Mouse (Mus musculus): ENCODE data around the gene Traf1. TPM values are rescaled to one million over a fixed set of nuclear protein-coding genes. Genes with fewer than 3 reads are reported as not detected.

The Traf1 gene
- polyA plus RNA-seq, 1 experiment: 1.1 TPM

GRCm38 (mm10) chr2:34915103-34915502, 46.5 kb downstream of the Traf1 start:
- Histone ChIP-seq H3ac (ENCODE audit: control insufficient read depth, insufficient read length) (no peak overlapping the region), H3K36me3 (ENCODE audit: control insufficient read depth, insufficient read depth) (no peaks in the 10 kb centered on the region), H3K27me3 (ENCODE audit: control insufficient read depth, insufficient read depth, insufficient read length) (no peaks in the 10 kb centered on the region), H3K4me2 (ENCODE audit: low read depth) (no peak overlapping the region), H3K79me2 (ENCODE audit: control insufficient read depth, insufficient read depth) (no peaks in the 10 kb centered on the region), H3K4me3 (no peak overlapping the region)
- TF ChIP-seq MAX (IDR thresholded peaks at IDR 0.05; ENCODE audit: low read depth) (no peak), E2F4 (IDR thresholded peaks at IDR 0.05; ENCODE audit: insufficient read depth) (no peak), SRF (IDR thresholded peaks at IDR 0.05; ENCODE audit: control insufficient read depth, insufficient read length, low read depth) (no peak), MYOG (IDR thresholded peaks at IDR 0.05; ENCODE audit: control insufficient read depth in 1 of 3, insufficient read depth in 1 of 3, insufficient read length in 2 of 3, low read depth in 2 of 3) (no peak), REST (IDR thresholded peaks at IDR 0.05; ENCODE audit: insufficient read depth, insufficient read length) (no peak), POLR2AphosphoS2 (IDR thresholded peaks at IDR 0.05; ENCODE audit: insufficient read length, low read depth) (no peak), TCF3 (IDR thresholded peaks at IDR 0.05; ENCODE audit: insufficient read length, low read depth) (no peak), CEBPB (IDR thresholded peaks at IDR 0.05; ENCODE audit: insufficient read depth, poor library complexity, severe bottlenecking) (no peak), MYOD1 (IDR thresholded peaks at IDR 0.05; ENCODE audit: control insufficient read depth in 1 of 3, insufficient read length in 2 of 3, low read depth in 2 of 3) (no peak), USF1 (IDR thresholded peaks at IDR 0.05; ENCODE audit: low read depth) (no peak), POLR2A (IDR thresholded peaks at IDR 0.05; ENCODE audit: insufficient read length, low read depth) (no peak), TCF12 (IDR thresholded peaks at IDR 0.05; ENCODE audit: insufficient read depth, poor library complexity, severe bottlenecking) (no peak)

- H3K4me3 ChIP-seq: peak overlapping the region; percentile 39
- TF ChIP-seq MYOG (IDR thresholded peaks at IDR 0.05; ENCODE audit: control insufficient read depth in 1 of 3, insufficient read depth in 1 of 3, insufficient read length in 2 of 3, low read depth in 2 of 3) (peak in 1 of 3 experiments; percentile 34), MYOD1 (IDR thresholded peaks at IDR 0.05; ENCODE audit: control insufficient read depth in 1 of 3, insufficient read length in 2 of 3, low read depth in 2 of 3) (peak in 1 of 3 experiments; percentile 24), MAX (IDR thresholded peaks at IDR 0.05; ENCODE audit: low read depth) (no peak)
- H3K27me3 ChIP-seq (ENCODE audit: control insufficient read depth, insufficient read depth, insufficient read length): no peaks in the 10 kb centered on the region
- H3K4me2 ChIP-seq (ENCODE audit: low read depth): peak overlapping the region; percentile 75
- H3K79me2 ChIP-seq (ENCODE audit: control insufficient read depth, insufficient read depth): no peaks in the 10 kb centered on the region
- H3K36me3 ChIP-seq (ENCODE audit: control insufficient read depth, insufficient read depth): no peaks in the 10 kb centered on the region
- H3ac ChIP-seq (ENCODE audit: control insufficient read depth, insufficient read length): no peak overlapping the region
Measured at GRCm38 (mm10) chr2:34914823-34915082, 46.8 kb downstream of the Traf1 start.

- Histone ChIP-seq H3K4me2 (ENCODE audit: low read depth) (peak overlapping the region; percentile 75), H3K27me3 (ENCODE audit: control insufficient read depth, insufficient read depth, insufficient read length) (no peaks in the 10 kb centered on the region), H3K79me2 (ENCODE audit: control insufficient read depth, insufficient read depth) (no peaks in the 10 kb centered on the region), H3K36me3 (ENCODE audit: control insufficient read depth, insufficient read depth) (no peaks in the 10 kb centered on the region), H3ac (ENCODE audit: control insufficient read depth, insufficient read length) (peak overlapping the region; percentile 35), H3K4me3 (peak overlapping the region; percentile 39)
- no peak for TF ChIP-seq E2F4 (IDR thresholded peaks at IDR 0.05; ENCODE audit: insufficient read depth)
- TF ChIP-seq SRF (IDR thresholded peaks at IDR 0.05; ENCODE audit: control insufficient read depth, insufficient read length, low read depth): no peak
- no peak for TF ChIP-seq POLR2AphosphoS2 (IDR thresholded peaks at IDR 0.05; ENCODE audit: insufficient read length, low read depth)
- peak in 2 of 3 experiments; percentile 31 to 43 for TF ChIP-seq MYOD1 (IDR thresholded peaks at IDR 0.05; ENCODE audit: control insufficient read depth in 1 of 3, insufficient read length in 2 of 3, low read depth in 2 of 3)
- no peak for TF ChIP-seq REST (IDR thresholded peaks at IDR 0.05; ENCODE audit: insufficient read depth, insufficient read length)
- TF ChIP-seq TCF12 (IDR thresholded peaks at IDR 0.05; ENCODE audit: insufficient read depth, poor library complexity, severe bottlenecking): no peak
- no peak for TF ChIP-seq POLR2A (IDR thresholded peaks at IDR 0.05; ENCODE audit: insufficient read length, low read depth)
- TF ChIP-seq MAX (IDR thresholded peaks at IDR 0.05; ENCODE audit: low read depth): no peak
- TF ChIP-seq CEBPB (IDR thresholded peaks at IDR 0.05; ENCODE audit: insufficient read depth, poor library complexity, severe bottlenecking): no peak
- no peak for TF ChIP-seq TCF3 (IDR thresholded peaks at IDR 0.05; ENCODE audit: insufficient read length, low read depth)
- no peak for TF ChIP-seq USF1 (IDR thresholded peaks at IDR 0.05; ENCODE audit: low read depth)
- TF ChIP-seq MYOG (IDR thresholded peaks at IDR 0.05; ENCODE audit: control insufficient read depth in 1 of 3, insufficient read depth in 1 of 3, insufficient read length in 2 of 3, low read depth in 2 of 3): peak in 1 of 3 experiments; percentile 36
Measured at GRCm38 (mm10) chr2:34914069-34914822, 47.3 kb downstream of the Traf1 start.

DNA sequence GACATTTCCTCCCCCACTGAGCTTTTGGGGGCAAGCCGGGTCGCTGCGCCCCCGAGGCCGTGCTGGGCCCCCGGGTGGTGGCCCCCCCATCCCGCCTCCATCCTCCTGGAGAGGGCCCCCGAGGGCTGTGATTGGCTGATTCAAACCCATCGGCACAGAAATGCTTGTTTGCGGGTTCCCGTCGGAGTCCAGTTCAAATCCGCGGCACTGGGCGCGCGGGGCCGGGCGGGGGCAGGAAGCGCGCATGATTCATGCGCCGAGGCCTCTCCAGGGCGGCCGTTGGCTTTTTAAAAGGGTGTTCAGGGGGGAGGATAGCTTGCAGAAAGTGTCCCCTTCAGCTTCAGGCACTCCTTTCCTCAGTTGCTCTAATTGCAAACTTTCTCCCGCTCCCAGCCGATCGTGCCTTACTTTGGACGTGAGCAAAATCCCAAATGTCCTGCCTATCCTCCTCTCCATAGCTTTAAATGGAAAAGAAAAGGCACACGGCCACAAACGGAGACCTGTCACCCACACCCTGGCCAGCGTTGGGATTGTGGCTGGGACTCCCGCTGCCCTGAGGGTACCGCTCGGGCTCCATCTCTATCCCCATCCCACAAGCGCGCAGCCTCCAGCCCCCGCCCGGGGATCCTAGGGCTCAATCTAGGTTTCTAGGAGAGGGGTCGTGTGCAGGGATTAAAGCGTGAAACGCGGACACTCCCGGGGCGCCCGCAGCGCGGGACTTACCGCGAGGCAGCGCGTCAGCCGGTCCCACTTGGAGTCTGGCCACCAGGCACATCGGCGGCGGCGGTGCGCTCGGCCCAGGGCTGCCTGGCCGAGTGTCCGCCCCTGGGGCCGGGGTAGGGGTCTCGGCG, 48.1 kb downstream of the Traf1 start, which contains the start of gene Phf19:
Phf19 (minus strand) TSS at position 809 of the 851 bp plus-strand sequence.
- no peaks in the 10 kb centered on the region for H3K27me3 ChIP-seq (ENCODE audit: control insufficient read depth, insufficient read depth, insufficient read length)

More for the DNA sequence above, 48.1 kb downstream of the Traf1 start, which contains the start of gene Phf19:
- H3K4me2 ChIP-seq (ENCODE audit: low read depth): peak within 1 kb of the TSS; percentile 97
- TF ChIP-seq POLR2A (IDR thresholded peaks at IDR 0.05; ENCODE audit: insufficient read length, low read depth) (no peak), MYOG (IDR thresholded peaks at IDR 0.05; ENCODE audit: control insufficient read depth in 1 of 3, insufficient read depth in 1 of 3, insufficient read length in 2 of 3, low read depth in 2 of 3) (no peak), REST (IDR thresholded peaks at IDR 0.05; ENCODE audit: insufficient read depth, insufficient read length) (no peak), TCF12 (IDR thresholded peaks at IDR 0.05; ENCODE audit: insufficient read depth, poor library complexity, severe bottlenecking) (no peak), POLR2AphosphoS2 (IDR thresholded peaks at IDR 0.05; ENCODE audit: insufficient read length, low read depth) (no peak), SRF (IDR thresholded peaks at IDR 0.05; ENCODE audit: control insufficient read depth, insufficient read length, low read depth) (no peak), USF1 (IDR thresholded peaks at IDR 0.05; ENCODE audit: low read depth) (no peak), MYOD1 (IDR thresholded peaks at IDR 0.05; ENCODE audit: control insufficient read depth in 1 of 3, insufficient read length in 2 of 3, low read depth in 2 of 3) (no peak), E2F4 (IDR thresholded peaks at IDR 0.05; ENCODE audit: insufficient read depth) (no peak), TCF3 (IDR thresholded peaks at IDR 0.05; ENCODE audit: insufficient read length, low read depth) (no peak), CEBPB (IDR thresholded peaks at IDR 0.05; ENCODE audit: insufficient read depth, poor library complexity, severe bottlenecking) (no peak), MAX (IDR thresholded peaks at IDR 0.05; ENCODE audit: low read depth) (no peak)
- H3K4me3 ChIP-seq: peak within 1 kb of the TSS; percentile 39
- no peaks in the 10 kb centered on the region for H3K79me2 ChIP-seq (ENCODE audit: control insufficient read depth, insufficient read depth)
- no peaks in the 10 kb centered on the region for H3K36me3 ChIP-seq (ENCODE audit: control insufficient read depth, insufficient read depth)
- peak within 1 kb of the TSS; percentile 35 for H3ac ChIP-seq (ENCODE audit: control insufficient read depth, insufficient read length)

Data from myocyte (in vitro differentiated cells).